Mouse (Mus musculus): ENCODE results near the gene Gm49711.

DNA sequence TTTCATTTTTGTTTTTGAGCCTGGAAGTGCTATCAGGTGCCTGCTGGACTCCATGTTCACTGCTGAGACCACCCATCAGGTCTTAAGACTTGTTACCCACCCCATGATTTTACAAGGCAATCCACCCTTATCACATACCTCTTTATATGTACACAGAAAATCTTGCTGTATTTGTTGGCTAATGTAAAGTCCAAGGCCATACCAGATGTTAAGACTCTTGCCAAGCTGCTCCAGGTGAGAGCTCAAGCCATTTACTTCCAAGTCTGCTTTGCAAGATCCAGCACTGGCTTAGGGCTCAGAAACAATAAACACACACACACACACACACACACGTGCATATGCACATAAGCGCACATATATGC lies 90.2 kb downstream of the Gm49711 start:
- TF ChIP-seq POLR2A (IDR thresholded peaks at IDR 0.05; ENCODE audit: borderline replicate concordance, extremely low read depth, low read depth, low read length) (no peak), CTCF (IDR thresholded peaks at IDR 0.05; ENCODE audit: insufficient read depth, low read length) (no peak)
